Mouse (Mus musculus) kidney, postnatal 0 days (tissue): ENCODE data around the gene Hoxd12. TPM values are rescaled to one million over a fixed set of nuclear protein-coding genes. Genes with fewer than 3 reads are reported as not detected.
A peak's percentile ranks its signal among the peaks of the same experiment; 100 is the strongest.

ENCODE experiments used
- ATAC-seq: fragments of 200-750 bp; cut with Nextera tagmentation; replicated peaks from 2 replicates; pipeline ENCODE4 v1.8.0; 2017; ENCODE audit warnings: low read depth, moderate number of reproducible peaks, moderate TSS enrichment, moderate library complexity; ENCODE audit not compliant: low FRiP score
- DNase-seq: peaks from one replicate; pipeline ENCODE4 v3.0.0-alpha.2; 2016; ENCODE audit warnings: low spot score
- H3K27ac ChIP-seq: fragments of 300-500 bp; sonication (generic); 2 replicates; pipeline ENCODE4 v1.5.1; 2014; ENCODE audit warnings: mild to moderate bottlenecking
- H3K27me3 ChIP-seq: fragments of 300-500 bp; sonication (generic); 2 replicates; pipeline ENCODE4 v1.6.1; 2014; ENCODE audit warnings: low read length, mixed read lengths; ENCODE audit not compliant: insufficient read depth
- H3K36me3 ChIP-seq: fragments of 300-500 bp; sonication (generic); 2 replicates; pipeline ENCODE4 v1.6.1; 2014; ENCODE audit warnings: low read length, mixed read lengths; ENCODE audit not compliant: insufficient read depth
- H3K4me1 ChIP-seq: fragments of 300-500 bp; sonication (generic); replicated peaks from 2 replicates; pipeline ENCODE4 v1.6.1; 2014; ENCODE audit warnings: antibody characterized with exemption, low read length, mixed read lengths; ENCODE audit not compliant: insufficient read depth
- H3K4me2 ChIP-seq: fragments of 300-500 bp; sonication (generic); 2 replicates; pipeline ENCODE4 v1.6.1; 2014; ENCODE audit warnings: mild to moderate bottlenecking, low read length, moderate library complexity, mixed read lengths
- H3K4me3 ChIP-seq: fragments of 300-500 bp; sonication (generic); replicated peaks from 2 replicates; pipeline ENCODE4 v1.5.1; 2014; ENCODE audit warnings: low read depth, low read length
- H3K9ac ChIP-seq: fragments of 300-500 bp; sonication (generic); 2 replicates; pipeline ENCODE4 v1.6.1; 2014; ENCODE audit warnings: low read depth, low read length
- H3K9me3 ChIP-seq: fragments of 300-500 bp; sonication (generic); replicated peaks from 2 replicates; pipeline ENCODE4 v1.6.1; 2016; ENCODE audit warnings: low read length, inconsistent platforms, mixed read lengths
- CTCF ChIP-seq: IDR thresholded peaks from 2 replicates; pipeline ENCODE4 v1.5.1; 2016; ENCODE audit warnings: antibody characterized with exemption, low read depth, mild to moderate bottlenecking, moderate library complexity
- WGBS: fragments of 180-500 bp; shearing (Covaris S2); extraction: QIAGEN DNeasy Blood & Tissue Kit; methylation state at CpG from one replicate; pipeline ENCODE4 v1.1.7; 2014; 5-methylcytosine and 5-hydroxymethylcytosine counted together
- polyA plus RNA-seq: library from polyadenylated mRNA; unstranded; fragments of >200 nt; fragmentation: Nextera tagmentation; extraction: Ambion mirVana; gene quantifications from 2 replicates; pipeline ENCODE4 v1.2.1, GENCODE M21; 2015

The Hoxd12 gene
- polyA plus RNA-seq, 1 experiment from 2014 or later, result 2.8 TPM

- ATAC-seq (no peak), DNase-seq (no peak)
- Histone ChIP-seq H3K36me3 (0 out of 2 replicates have a peak, but pooled peaks cover 10% of the 10 kb centered on the region), H3K27ac (peak overlapping the region; percentile 94), H3K4me1 (peaks cover 5% of the 10 kb centered on the region; the same call in 1 of the 2 replicates), H3K27me3 (no peaks in the 10 kb centered on the region), H3K4me2 (peak overlapping the region; percentile 90), H3K4me3 (peak overlapping the region; percentile 82), H3K9ac (peak overlapping the region; percentile 86), H3K9me3 (no peaks in the 10 kb centered on the region)
- TF ChIP-seq CTCF, result no peak
- 12% methylated on average over 12 of the region's 12 CpGs for WGBS
Observed at GRCm38 (mm10) chr2:74688795-74689573, 14.2 kb downstream of the Hoxd12 start.

GRCm38 (mm10) chr2:74689574-74690337 lies 14.9 kb downstream of the Hoxd12 start:
- DNase-seq, result no peak
- Histone ChIP-seq H3K27ac (peak overlapping the region; percentile 94), H3K9ac (peak overlapping the region; percentile 86), H3K36me3 (0 out of 2 replicates have a peak, but pooled peaks cover 10% of the 10 kb centered on the region), H3K4me1 (peaks cover 5% of the 10 kb centered on the region; the same call in 1 of the 2 replicates), H3K9me3 (no peaks in the 10 kb centered on the region), H3K4me2 (peak overlapping the region; percentile 90), H3K4me3 (peak overlapping the region; percentile 82), H3K27me3 (no peaks in the 10 kb centered on the region)
- ATAC-seq, result no peak
- WGBS, result 4% methylated on average over 24 of the region's 24 CpGs
- no peak for TF ChIP-seq CTCF

GRCm38 (mm10) chr2:74690338-74690716 lies 15.5 kb downstream of the Hoxd12 start:
- peak overlapping the region; percentile 90 for H3K4me2 ChIP-seq
- WGBS, result 12% methylated on average over 8 of the region's 8 CpGs
- H3K4me3 ChIP-seq, result peak overlapping the region; percentile 82
- no peak for DNase-seq
- H3K27me3 ChIP-seq, result no peaks in the 10 kb centered on the region
- H3K36me3 ChIP-seq, result 0 out of 2 replicates have a peak, but pooled peaks cover 10% of the 10 kb centered on the region
- no peak for TF ChIP-seq CTCF
- peak overlapping the region; percentile 94 for H3K27ac ChIP-seq
- no peak for ATAC-seq
- peaks cover 6% of the 10 kb centered on the region for H3K4me1 ChIP-seq
- H3K9me3 ChIP-seq, result no peaks in the 10 kb centered on the region
- H3K9ac ChIP-seq, result peak overlapping the region; percentile 100

- Histone ChIP-seq H3K4me1 (peaks cover 11% of the 10 kb centered on the region), H3K4me3 (peak within 1 kb of the TSS; percentile 82), H3K36me3 (0 out of 2 replicates have a peak, but pooled peaks cover 10% of the 10 kb centered on the region), H3K9ac (peak within 1 kb of the TSS; percentile 100), H3K4me2 (peak within 1 kb of the TSS; percentile 90), H3K27me3 (no peaks in the 10 kb centered on the region), H3K9me3 (no peaks in the 10 kb centered on the region), H3K27ac (peak within 1 kb of the TSS; percentile 97)
- 2% methylated on average over 56 of the region's 56 CpGs for WGBS
- TF ChIP-seq CTCF, result peak; percentile 63
- DNase-seq (peak; percentile 97), ATAC-seq (peak; percentile 80)
Observed at GRCm38 (mm10) chr2:74691022-74691951, 16.5 kb downstream of the Hoxd12 start, which contains the start of gene Hoxd10. TSS of gene Hoxd10 (plus strand) at chr2:74691924.

GRCm38 (mm10) chr2:74691995-74692807 lies 17.4 kb downstream of the Hoxd12 start:
- Histone ChIP-seq H3K36me3 (0 out of 2 replicates have a peak, but pooled peaks cover 7% of the 10 kb centered on the region), H3K9ac (peak overlapping the region; percentile 100), H3K27me3 (no peaks in the 10 kb centered on the region), H3K27ac (peak overlapping the region; percentile 97), H3K4me2 (peak overlapping the region; percentile 90), H3K4me1 (peaks cover 11% of the 10 kb centered on the region), H3K4me3 (peak overlapping the region; percentile 82), H3K9me3 (no peaks in the 10 kb centered on the region)
- TF ChIP-seq CTCF, result no peak
- ATAC-seq (peak; percentile 31; the same call in 1 of the 2 replicates), DNase-seq (no peak)
- 6% methylated on average over 35 of the region's 35 CpGs for WGBS
